Mouse (Mus musculus) forebrain, embryonic 13.5 days (tissue): ENCODE measurements at regions not wholly inside any gene's neighbourhood (a gene's known extent, or its start where the extent isn't known, plus 50 kb on each side); places are given as distances from the start of the nearest gene placed in this dataset.

ENCODE experiments used
- ATAC-seq: fragments of 200-750 bp; cut with Nextera tagmentation; 2 replicates; pipeline ENCODE4 v1.8.0; 2017
- H3K27ac ChIP-seq: fragments of 300-500 bp; sonication (generic); 2 replicates; pipeline ENCODE4 v1.5.1; 2015; ENCODE audit warnings: inconsistent platforms, mild to moderate bottlenecking, moderate library complexity
- H3K27me3 ChIP-seq: fragments of 300-500 bp; sonication (generic); 2 replicates; pipeline ENCODE4 v1.6.1; 2015; ENCODE audit warnings: mild to moderate bottlenecking, inconsistent platforms
- H3K36me3 ChIP-seq: fragments of 300-500 bp; sonication (generic); 2 replicates; pipeline ENCODE4 v1.6.1; 2015; ENCODE audit warnings: mild to moderate bottlenecking, inconsistent platforms; ENCODE audit not compliant: poor library complexity, severe bottlenecking
- H3K4me1 ChIP-seq: fragments of 300-500 bp; sonication (generic); 2 replicates; pipeline ENCODE4 v1.6.1; 2015; ENCODE audit warnings: inconsistent platforms
- H3K4me2 ChIP-seq: fragments of 300-500 bp; sonication (generic); 2 replicates; pipeline ENCODE4 v1.6.1; 2015; ENCODE audit warnings: inconsistent platforms, mild to moderate bottlenecking, moderate library complexity
- H3K4me3 ChIP-seq: fragments of 300-500 bp; sonication (generic); 2 replicates; pipeline ENCODE4 v1.5.1; 2015; ENCODE audit warnings: mild to moderate bottlenecking, inconsistent platforms
- H3K9ac ChIP-seq: fragments of 300-500 bp; sonication (generic); 2 replicates; pipeline ENCODE4 v1.6.1; 2015; ENCODE audit warnings: mild to moderate bottlenecking, inconsistent platforms
- H3K9me3 ChIP-seq: fragments of 300-500 bp; sonication (generic); replicated peaks from 2 replicates; pipeline ENCODE4 v1.6.1; 2016; ENCODE audit warnings: inconsistent platforms
- WGBS: fragments of 180-500 bp; shearing (Covaris S2); methylation state at CpG from one replicate; pipeline ENCODE4 v1.1.7; 2015; 5-methylcytosine and 5-hydroxymethylcytosine counted together

- Histone ChIP-seq H3K4me3 (no peak overlapping the region), H3K9ac (peak overlapping the region; percentile 40; the same call in 1 of the 2 replicates), H3K4me2 (peak overlapping the region; percentile 39), H3K9me3 (no peaks in the 10 kb centered on the region), H3K36me3 (no peaks in the 10 kb centered on the region), H3K27me3 (no peaks in the 10 kb centered on the region), H3K27ac (peak overlapping the region; percentile 35; the same call in 1 of the 2 replicates), H3K4me1 (peaks cover 15% of the 10 kb centered on the region)
- 18% methylated on average over 11 of the region's 11 CpGs for WGBS
- ATAC-seq: peak; percentile 91
Measured at GRCm38 (mm10) chr9:115390880-115391281, 80.7 kb upstream of the Stt3b start.

- no peak overlapping the region for H3K4me2 ChIP-seq
- ATAC-seq: no peak
- peaks cover 12% of the 10 kb centered on the region for H3K4me1 ChIP-seq
- 93% methylated on average over 8 of the region's 8 CpGs for WGBS
- no peak overlapping the region for H3K27ac ChIP-seq
- no peak overlapping the region for H3K4me3 ChIP-seq
- H3K36me3 ChIP-seq: no peaks in the 10 kb centered on the region
- no peaks in the 10 kb centered on the region for H3K27me3 ChIP-seq
- peaks cover 6% of the 10 kb centered on the region; the same call in 1 of the 2 replicates for H3K9me3 ChIP-seq
- H3K9ac ChIP-seq: no peak overlapping the region
Measured at GRCm38 (mm10) chr9:115395511-115395910, 85.3 kb upstream of the Stt3b start.

GRCm38 (mm10) chr9:115400461-115400860 lies 90.2 kb upstream of the Stt3b start:
- no peak for ATAC-seq
- Histone ChIP-seq H3K4me1 (peaks cover 6% of the 10 kb centered on the region; the same call in 1 of the 2 replicates), H3K27ac (no peak overlapping the region), H3K4me3 (no peak overlapping the region), H3K9ac (no peak overlapping the region), H3K9me3 (peaks cover 6% of the 10 kb centered on the region; the same call in 1 of the 2 replicates), H3K27me3 (no peaks in the 10 kb centered on the region), H3K36me3 (no peaks in the 10 kb centered on the region), H3K4me2 (no peak overlapping the region)
- WGBS: 93% methylated on average over 6 of the region's 6 CpGs

GRCm38 (mm10) chr9:115401405-115402151 lies 91.4 kb upstream of the Stt3b start:
- no peaks in the 10 kb centered on the region for H3K36me3 ChIP-seq
- H3K4me2 ChIP-seq: no peak overlapping the region
- peaks cover 6% of the 10 kb centered on the region; the same call in 1 of the 2 replicates for H3K4me1 ChIP-seq
- no peak overlapping the region for H3K27ac ChIP-seq
- no peaks in the 10 kb centered on the region for H3K27me3 ChIP-seq
- WGBS: 71% methylated on average over 13 of the region's 13 CpGs
- H3K9me3 ChIP-seq: peaks cover 6% of the 10 kb centered on the region; the same call in 1 of the 2 replicates
- no peak overlapping the region for H3K9ac ChIP-seq
- ATAC-seq: no peak
- no peak overlapping the region for H3K4me3 ChIP-seq

GRCm38 (mm10) chr9:115402661-115403060 lies 92.4 kb upstream of the Stt3b start:
- Histone ChIP-seq H3K27ac (no peak overlapping the region), H3K9ac (no peak overlapping the region), H3K9me3 (peaks cover 6% of the 10 kb centered on the region; the same call in 1 of the 2 replicates), H3K4me2 (no peak overlapping the region), H3K4me1 (peaks cover 6% of the 10 kb centered on the region; the same call in 1 of the 2 replicates), H3K36me3 (no peaks in the 10 kb centered on the region), H3K27me3 (no peaks in the 10 kb centered on the region), H3K4me3 (no peak overlapping the region)
- no peak for ATAC-seq
- WGBS: 84% methylated on average over 6 of the region's 6 CpGs

- 92% methylated on average over 7 of the region's 7 CpGs for WGBS
- no peak for ATAC-seq
- Histone ChIP-seq H3K27me3 (no peaks in the 10 kb centered on the region), H3K27ac (no peak overlapping the region), H3K4me1 (peaks cover 6% of the 10 kb centered on the region; the same call in 1 of the 2 replicates), H3K36me3 (no peaks in the 10 kb centered on the region), H3K4me2 (no peak overlapping the region), H3K4me3 (no peak overlapping the region), H3K9me3 (no peaks in the 10 kb centered on the region), H3K9ac (no peak overlapping the region)
Measured at GRCm38 (mm10) chr9:115403354-115403968, 93.2 kb upstream of the Stt3b start.

GRCm38 (mm10) chr9:115407901-115408470 lies 97.8 kb upstream of the Stt3b start:
- H3K4me1 ChIP-seq: 0 out of 2 replicates have a peak, but pooled peaks cover 8% of the 10 kb centered on the region
- H3K27ac ChIP-seq: no peak overlapping the region
- no peak overlapping the region for H3K4me3 ChIP-seq
- ATAC-seq: no peak
- no peak overlapping the region for H3K9ac ChIP-seq
- H3K9me3 ChIP-seq: no peaks in the 10 kb centered on the region
- no peaks in the 10 kb centered on the region for H3K27me3 ChIP-seq
- WGBS: 94% methylated on average over 21 of the region's 21 CpGs
- H3K4me2 ChIP-seq: no peak overlapping the region
- no peaks in the 10 kb centered on the region for H3K36me3 ChIP-seq

GRCm38 (mm10) chr9:115408886-115409285 lies 98.7 kb upstream of the Stt3b start:
- Histone ChIP-seq H3K36me3 (no peaks in the 10 kb centered on the region), H3K9me3 (no peaks in the 10 kb centered on the region), H3K4me1 (0 out of 2 replicates have a peak, but pooled peaks cover 8% of the 10 kb centered on the region), H3K4me3 (no peak overlapping the region), H3K27me3 (no peaks in the 10 kb centered on the region), H3K4me2 (no peak overlapping the region), H3K27ac (no peak overlapping the region), H3K9ac (no peak overlapping the region)
- no peak for ATAC-seq
- 80% methylated on average over 6 of the region's 6 CpGs for WGBS

GRCm38 (mm10) chr9:115414190-115414589 lies 104.0 kb upstream of the Stt3b start:
- H3K4me3 ChIP-seq: no peak overlapping the region
- no peak for ATAC-seq
- WGBS: 96% methylated on average over 4 of the region's 4 CpGs

GRCm38 (mm10) chr9:115422786-115423185 lies 112.6 kb upstream of the Stt3b start:
- Histone ChIP-seq H3K9ac (no peak overlapping the region), H3K4me3 (no peak overlapping the region), H3K27ac (no peak overlapping the region), H3K9me3 (peaks cover 7% of the 10 kb centered on the region), H3K4me2 (no peak overlapping the region), H3K27me3 (no peaks in the 10 kb centered on the region), H3K36me3 (no peaks in the 10 kb centered on the region), H3K4me1 (no peaks in the 10 kb centered on the region)
- ATAC-seq: no peak
- WGBS: 90% methylated on average over 7 of the region's 7 CpGs

More at GRCm38 (mm10) chr9:115414190-115414589, 104.0 kb upstream of the Stt3b start:
- Histone ChIP-seq H3K27me3 (no peaks in the 10 kb centered on the region), H3K4me2 (no peak overlapping the region), H3K4me1 (0 out of 2 replicates have a peak, but pooled peaks cover 8% of the 10 kb centered on the region), H3K27ac (no peak overlapping the region), H3K36me3 (no peaks in the 10 kb centered on the region), H3K9ac (no peak overlapping the region), H3K9me3 (no peaks in the 10 kb centered on the region)

- H3K9ac ChIP-seq: no peak overlapping the region
- H3K27ac ChIP-seq: no peak overlapping the region
- no peaks in the 10 kb centered on the region for H3K4me1 ChIP-seq
- no peaks in the 10 kb centered on the region; the same call in 1 of the 2 replicates for H3K9me3 ChIP-seq
- peak; percentile 53; the same call in 1 of the 2 replicates for ATAC-seq
- no peaks in the 10 kb centered on the region for H3K36me3 ChIP-seq
- H3K27me3 ChIP-seq: no peaks in the 10 kb centered on the region
- H3K4me3 ChIP-seq: no peak overlapping the region
- H3K4me2 ChIP-seq: no peak overlapping the region
- 56% methylated on average over 8 of the region's 8 CpGs for WGBS
Measured at GRCm38 (mm10) chr9:115426682-115427081, 116.5 kb upstream of the Stt3b start.

GRCm38 (mm10) chr9:115430271-115430670 lies 120.0 kb upstream of the Stt3b start:
- no peaks in the 10 kb centered on the region for H3K36me3 ChIP-seq
- WGBS: 48% methylated on average over 4 of the region's 4 CpGs
- no peak for ATAC-seq

More at GRCm38 (mm10) chr9:115430271-115430670, 120.0 kb upstream of the Stt3b start:
- no peaks in the 10 kb centered on the region for H3K27me3 ChIP-seq
- H3K27ac ChIP-seq: no peak overlapping the region
- H3K4me2 ChIP-seq: no peak overlapping the region
- no peaks in the 10 kb centered on the region for H3K4me1 ChIP-seq
- no peak overlapping the region for H3K9ac ChIP-seq
- no peaks in the 10 kb centered on the region for H3K9me3 ChIP-seq
- no peak overlapping the region for H3K4me3 ChIP-seq
